Mouse (Mus musculus) C2C12 (cell line): Measurements from ENCODE around the gene Ank3. TPM values are rescaled to one million over a fixed set of nuclear protein-coding genes. Genes with fewer than 3 reads are reported as not detected.
A peak's percentile ranks its signal among the peaks of the same experiment; 100 is the strongest.

ENCODE experiments used
- H3K27me3 ChIP-seq: one replicate; pipeline ENCODE4 v1.6.1; 2011; ENCODE audit not compliant: control insufficient read depth, insufficient read depth, insufficient read length
- H3K36me3 ChIP-seq: one replicate; pipeline ENCODE4 v1.6.1; 2011; ENCODE audit not compliant: control insufficient read depth, insufficient read depth
- H3K4me3 ChIP-seq: one replicate; pipeline ENCODE4 v1.5.1; 2011; ENCODE audit warnings: mild to moderate bottlenecking, control low read depth; ENCODE audit not compliant: poor library complexity, insufficient read depth, severe bottlenecking
- H3K79me2 ChIP-seq: one replicate; pipeline ENCODE4 v1.6.1; 2011; ENCODE audit not compliant: control insufficient read depth, insufficient read depth
- H3K79me3 ChIP-seq: one replicate; pipeline ENCODE4 v1.6.1; 2011; ENCODE audit warnings: low read depth, control low read depth
- H3ac ChIP-seq: one replicate; pipeline ENCODE3; 2011; ENCODE audit warnings: low read depth; ENCODE audit not compliant: control insufficient read depth, insufficient read length
- CEBPB ChIP-seq: IDR thresholded peaks from one replicate; pipeline ENCODE4 v1.6.1; 2011; ENCODE audit warnings: low read depth, mild to moderate bottlenecking, control low read depth, moderate library complexity
- CTCF ChIP-seq: IDR thresholded peaks from one replicate; pipeline ENCODE4 v1.5.1; 2011; ENCODE audit not compliant: control insufficient read depth, insufficient read depth, insufficient read length
- FOSL1 ChIP-seq: IDR thresholded peaks from one replicate; pipeline ENCODE4 v1.8.0; 2011; ENCODE audit warnings: mild to moderate bottlenecking, low read length; ENCODE audit not compliant: poor library complexity, insufficient read depth, severe bottlenecking
- MAX ChIP-seq: IDR thresholded peaks from one replicate; pipeline ENCODE4 v1.6.1; 2011; ENCODE audit warnings: mild to moderate bottlenecking, control low read depth
- MYOD1 ChIP-seq: IDR thresholded peaks from one replicate; pipeline ENCODE4 v1.6.1; 2011; ENCODE audit warnings: low read depth; ENCODE audit not compliant: control insufficient read depth, insufficient read length
- MYOG ChIP-seq: IDR thresholded peaks from one replicate; pipeline ENCODE4 v1.6.1; 2011; ENCODE audit not compliant: control insufficient read depth, insufficient read length; ENCODE audit errors: extremely low read depth
- USF1 ChIP-seq: IDR thresholded peaks from one replicate; pipeline ENCODE4 v1.6.1; 2011; ENCODE audit warnings: low read depth, mild to moderate bottlenecking, control low read depth, moderate library complexity
- polyA plus RNA-seq: library from polyadenylated mRNA; unstranded; fragments of >200 nt; fragmentation: generic; extraction: Trizol; gene quantifications from one replicate; pipeline ENCODE4 v1.2.1, GENCODE M21; 2012; ENCODE audit warnings: missing spikeins

Ank3 gene
- polyA plus RNA-seq, 1 experiment = 9.8 TPM

- Histone ChIP-seq H3ac (no peak overlapping the region), H3K79me3 (peaks cover 1% of the 10 kb centered on the region), H3K27me3 (no peaks in the 10 kb centered on the region), H3K79me2 (no peaks in the 10 kb centered on the region), H3K4me3 (no peak overlapping the region), H3K36me3 (no peaks in the 10 kb centered on the region)
- TF ChIP-seq MAX = no peak
- no peak for TF ChIP-seq MYOG
- TF ChIP-seq FOSL1 = no peak
- no peak for TF ChIP-seq USF1
- no peak for TF ChIP-seq MYOD1
- TF ChIP-seq CTCF = no peak
- no peak for TF ChIP-seq CEBPB
These were observed 236.3 kb downstream of the Ank3 start for GRCm38 (mm10) chr10:69634891-69635290.

DNA sequence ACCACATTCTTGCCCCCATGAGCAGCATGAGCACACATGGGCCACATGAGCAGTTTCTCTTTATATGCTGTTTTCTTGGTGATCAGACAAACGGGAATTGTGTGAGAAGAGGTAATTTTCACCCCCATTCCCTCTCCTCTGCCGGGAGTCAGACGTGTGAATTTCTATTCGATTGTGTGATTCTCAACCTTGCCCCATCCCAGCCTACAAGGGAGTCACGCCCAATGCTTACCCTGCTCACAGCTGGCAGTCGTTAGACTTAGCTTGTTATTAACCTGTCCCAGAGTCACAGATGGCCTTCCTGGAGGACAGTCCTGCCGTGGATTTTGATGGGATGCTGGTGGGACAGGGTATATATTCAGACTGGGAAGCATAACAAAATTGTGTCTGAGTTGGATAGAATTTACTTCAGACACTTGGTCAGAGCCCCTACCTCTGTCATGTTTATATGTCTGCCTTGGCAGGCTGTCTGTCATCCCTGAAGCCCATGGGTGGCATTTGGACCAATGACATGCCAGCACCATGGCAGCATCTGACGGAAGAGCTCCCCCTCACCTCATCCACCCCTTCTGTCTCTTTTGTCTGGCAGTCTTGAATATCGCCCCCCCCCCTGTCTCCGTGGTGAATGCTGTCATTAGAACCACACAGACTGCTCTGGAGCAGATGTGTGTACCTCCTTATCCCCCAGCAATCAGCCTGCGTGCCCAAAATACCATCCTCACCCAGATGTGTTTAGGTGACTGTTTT lies 237.5 kb downstream of the Ank3 start:
- no peaks in the 10 kb centered on the region for H3K27me3 ChIP-seq
- no peak for TF ChIP-seq MAX
- TF ChIP-seq CTCF = no peak
- TF ChIP-seq USF1 = no peak
- no peak for TF ChIP-seq FOSL1
- TF ChIP-seq MYOD1 = no peak
- no peak for TF ChIP-seq MYOG
- TF ChIP-seq CEBPB = no peak
- peaks cover 1% of the 10 kb centered on the region for H3K79me3 ChIP-seq
- no peaks in the 10 kb centered on the region for H3K36me3 ChIP-seq
- H3K79me2 ChIP-seq = no peaks in the 10 kb centered on the region
- H3K4me3 ChIP-seq = no peak overlapping the region
- no peak overlapping the region for H3ac ChIP-seq

DNA sequence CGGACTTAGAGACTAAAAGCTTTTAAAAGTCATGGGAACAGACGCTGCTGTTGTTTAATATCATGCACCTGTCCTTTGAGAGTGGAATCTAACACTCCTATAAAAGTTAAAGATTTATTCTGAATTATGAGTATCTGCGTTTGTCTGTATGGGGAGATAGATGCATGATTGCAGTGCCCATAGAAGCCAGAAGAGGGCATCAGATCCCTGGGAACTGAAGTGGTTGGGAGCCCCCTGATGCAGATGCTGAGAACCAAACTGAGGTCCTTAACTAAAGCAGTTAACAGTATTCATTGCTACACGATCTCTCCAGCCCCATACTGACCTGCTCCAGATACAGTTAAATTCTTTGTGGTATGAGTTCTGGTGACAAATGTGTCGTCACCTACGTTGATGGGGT lies 240.6 kb downstream of the Ank3 start:
- TF ChIP-seq MAX = no peak
- TF ChIP-seq MYOD1 = no peak
- no peak for TF ChIP-seq FOSL1
- TF ChIP-seq USF1 = no peak
- no peak for TF ChIP-seq CEBPB
- TF ChIP-seq CTCF = no peak
- no peak for TF ChIP-seq MYOG
- Histone ChIP-seq H3K79me2 (no peaks in the 10 kb centered on the region), H3K4me3 (no peak overlapping the region), H3K36me3 (no peaks in the 10 kb centered on the region), H3K27me3 (no peaks in the 10 kb centered on the region), H3ac (no peak overlapping the region), H3K79me3 (peaks cover 1% of the 10 kb centered on the region)

- Histone ChIP-seq H3K4me3 (no peak overlapping the region), H3K27me3 (no peaks in the 10 kb centered on the region), H3K79me3 (peaks cover 1% of the 10 kb centered on the region), H3K36me3 (no peaks in the 10 kb centered on the region), H3ac (no peak overlapping the region), H3K79me2 (no peaks in the 10 kb centered on the region)
- TF ChIP-seq CTCF (peak; percentile 11), CEBPB (no peak)
These were observed 242.0 kb downstream of the Ank3 start for GRCm38 (mm10) chr10:69640617-69641016.

DNA sequence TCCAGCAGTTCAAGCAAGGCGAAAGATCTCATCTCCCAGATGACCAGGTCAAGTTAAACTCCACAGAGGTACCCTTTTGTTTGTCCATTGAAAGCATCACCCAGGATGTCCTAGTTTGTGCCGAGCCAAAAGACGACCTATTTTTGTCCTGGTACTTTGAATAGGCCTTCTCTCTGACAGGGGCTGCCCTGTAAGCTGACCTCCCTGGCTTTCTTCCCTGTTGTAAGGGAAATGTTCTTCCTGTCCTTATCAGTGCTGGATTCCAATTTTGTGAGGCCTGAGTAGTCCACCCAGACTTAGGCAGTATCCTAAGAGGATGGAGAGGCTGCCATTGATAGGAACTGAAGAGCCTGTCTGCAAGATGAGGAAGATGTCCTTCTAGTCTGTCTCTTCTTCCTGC lies 244.9 kb downstream of the Ank3 start:
- Histone ChIP-seq H3K79me2 (no peaks in the 10 kb centered on the region), H3K4me3 (no peak overlapping the region), H3K36me3 (no peaks in the 10 kb centered on the region), H3ac (no peak overlapping the region), H3K27me3 (no peaks in the 10 kb centered on the region), H3K79me3 (peaks cover 1% of the 10 kb centered on the region)
- TF ChIP-seq MYOD1 = no peak
- TF ChIP-seq FOSL1 = no peak
- no peak for TF ChIP-seq CEBPB
- TF ChIP-seq MYOG = no peak
- TF ChIP-seq USF1 = no peak
- TF ChIP-seq CTCF = no peak
- no peak for TF ChIP-seq MAX

- Histone ChIP-seq H3K4me3 (no peak overlapping the region), H3K79me2 (no peaks in the 10 kb centered on the region), H3ac (no peak overlapping the region), H3K36me3 (no peaks in the 10 kb centered on the region), H3K27me3 (no peaks in the 10 kb centered on the region), H3K79me3 (peaks cover under 1% of the 10 kb centered on the region)
- TF ChIP-seq MAX (no peak), MYOG (no peak), CEBPB (no peak), USF1 (no peak), MYOD1 (no peak), CTCF (no peak), FOSL1 (no peak)
These were observed 245.4 kb downstream of the Ank3 start for GRCm38 (mm10) chr10:69643986-69644385.
